Mouse (Mus musculus) retina, embryonic 14.5 days (tissue): ENCODE measurements around the gene Dync1li1.

Experiments
- DNase-seq: peaks from one replicate; pipeline ENCODE4 v3.0.0-alpha.2; 2015; ENCODE audit warnings: low spot score

Dync1li1 gene

GRCm38 (mm10) chr9:114768066-114768465 lies 79.5 kb downstream of the Dync1li1 start:
- peak; percentile 29 for DNase-seq

DNA sequence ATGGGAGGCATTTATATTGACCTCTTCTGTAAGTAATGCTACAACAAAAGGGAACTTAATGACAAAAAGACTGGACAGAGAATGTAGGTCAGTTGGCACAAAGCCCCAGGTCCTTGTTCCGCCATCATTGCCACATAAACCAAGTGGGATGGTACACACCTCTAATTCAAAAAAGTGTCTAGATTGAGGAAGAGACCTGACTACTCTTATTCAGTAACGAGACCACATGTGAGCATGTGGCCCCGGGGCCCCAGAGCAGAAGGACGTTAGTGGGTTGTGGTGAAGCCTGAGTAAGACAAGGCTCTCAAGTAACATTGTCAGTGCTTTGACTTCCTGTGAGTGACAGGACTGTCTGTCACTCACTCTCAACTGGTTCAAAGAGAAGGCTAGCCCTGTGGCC lies 81.6 kb downstream of the Dync1li1 start:
- no peak for DNase-seq

DNA sequence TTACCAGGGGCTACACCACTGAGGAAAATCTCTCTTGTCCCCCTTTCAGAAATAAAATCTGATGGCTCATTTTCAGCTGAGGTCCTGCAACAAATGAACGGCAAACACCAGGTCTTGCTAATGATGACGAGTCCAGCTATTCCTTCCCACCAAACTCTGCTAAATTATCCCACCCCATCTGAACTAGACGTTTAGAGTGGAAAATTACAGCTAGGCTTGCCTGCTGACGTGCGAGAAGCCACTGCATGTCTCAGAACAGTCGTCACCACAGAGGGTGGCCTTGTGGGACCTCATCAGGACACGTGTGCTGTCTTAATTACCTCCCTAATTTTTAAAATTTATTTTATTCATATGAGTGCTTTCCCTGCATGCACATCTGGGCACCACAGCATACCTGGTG lies 83.0 kb downstream of the Dync1li1 start:
- no peak for DNase-seq
